Mouse (Mus musculus): ENCODE data around the gene Nt5m. TPM values are rescaled to one million over a fixed set of nuclear protein-coding genes. Genes with fewer than 3 reads are reported as not detected.
"Not testable (repeated sequence)": the region's sequence is repeated elsewhere in the genome, so short reads cannot be mapped to it uniquely, and the experiment has no call there.

Gene Nt5m
- polyA plus RNA-seq, 1 experiment from 2014 or later = 35.2 TPM

GRCm38 (mm10) chr11:59813276-59813675, 26.0 kb upstream of the Nt5m start:
- 63% methylated on average over 3 of the region's 3 CpGs for WGBS
- Histone ChIP-seq H3K27ac (ENCODE audit: low read depth) (no peak overlapping the region), H3K27me3 (ENCODE audit: insufficient read depth, low read length) (no peaks in the 10 kb centered on the region), H3K4me1 (ENCODE audit: insufficient read depth) (peaks cover 7% of the 10 kb centered on the region; the same call in 1 of the 2 replicates), H3K9me3 (ENCODE audit: low read depth, low read length) (no peaks in the 10 kb centered on the region), H3K4me2 (no peak overlapping the region), H3K9ac (no peak overlapping the region), H3K36me3 (ENCODE audit: insufficient read depth) (peaks cover 26% of the 10 kb centered on the region), H3K4me3 (ENCODE audit: low read depth, low read length) (no peak overlapping the region)
- ATAC-seq (ENCODE audit: insufficient read depth) (no peak), DNase-seq (no peak)
- no peak for TF ChIP-seq CTCF (IDR thresholded peaks at IDR 0.05; ENCODE audit: low read depth)

GRCm38 (mm10) chr11:59814311-59814710, 24.9 kb upstream of the Nt5m start:
- no peaks in the 10 kb centered on the region for H3K9me3 ChIP-seq (ENCODE audit: low read depth, low read length)
- ATAC-seq (ENCODE audit: insufficient read depth) = no peak
- H3K4me3 ChIP-seq (ENCODE audit: low read depth, low read length) = no peak overlapping the region
- H3K27ac ChIP-seq (ENCODE audit: low read depth) = no peak overlapping the region
- no peaks in the 10 kb centered on the region for H3K4me1 ChIP-seq (ENCODE audit: insufficient read depth)
- no peak for DNase-seq
- peaks cover 36% of the 10 kb centered on the region for H3K36me3 ChIP-seq (ENCODE audit: insufficient read depth)
- no peak overlapping the region for H3K4me2 ChIP-seq
- H3K27me3 ChIP-seq (ENCODE audit: insufficient read depth, low read length) = no peaks in the 10 kb centered on the region
- 91% methylated on average over 1 of the region's 1 CpGs for WGBS
- H3K9ac ChIP-seq = no peak overlapping the region
- no peak for TF ChIP-seq CTCF (IDR thresholded peaks at IDR 0.05; ENCODE audit: low read depth)

- ATAC-seq (ENCODE audit: insufficient read depth) = no peak
- WGBS = 84% methylated on average over 6 of the region's 6 CpGs
- Histone ChIP-seq H3K9ac (no peak overlapping the region), H3K27ac (ENCODE audit: low read depth) (no peak overlapping the region), H3K4me1 (ENCODE audit: insufficient read depth) (no peaks in the 10 kb centered on the region), H3K27me3 (ENCODE audit: insufficient read depth, low read length) (no peaks in the 10 kb centered on the region), H3K4me3 (ENCODE audit: low read depth, low read length) (no peak overlapping the region), H3K4me2 (no peak overlapping the region), H3K36me3 (ENCODE audit: insufficient read depth) (peaks cover 43% of the 10 kb centered on the region), H3K9me3 (ENCODE audit: low read depth, low read length) (no peaks in the 10 kb centered on the region)
- DNase-seq = no peak
- no peak for TF ChIP-seq CTCF (IDR thresholded peaks at IDR 0.05; ENCODE audit: low read depth)
These were observed 24.3 kb upstream of the Nt5m start for GRCm38 (mm10) chr11:59814936-59815335.

- H3K9me3 ChIP-seq (ENCODE audit: low read depth, low read length) = no peaks in the 10 kb centered on the region
- H3K4me3 ChIP-seq (ENCODE audit: low read depth, low read length) = no peak overlapping the region
- TF ChIP-seq CTCF (IDR thresholded peaks at IDR 0.05; ENCODE audit: low read depth) = no peak
- no peaks in the 10 kb centered on the region for H3K4me1 ChIP-seq (ENCODE audit: insufficient read depth)
- no peak overlapping the region for H3K4me2 ChIP-seq
- WGBS = 81% methylated on average over 6 of the region's 6 CpGs
- no peaks in the 10 kb centered on the region for H3K27me3 ChIP-seq (ENCODE audit: insufficient read depth, low read length)
- H3K9ac ChIP-seq = no peak overlapping the region
- H3K36me3 ChIP-seq (ENCODE audit: insufficient read depth) = peaks cover 49% of the 10 kb centered on the region
- H3K27ac ChIP-seq (ENCODE audit: low read depth) = no peak overlapping the region
- ATAC-seq (ENCODE audit: insufficient read depth) (no peak), DNase-seq (no peak)
These were observed 23.7 kb upstream of the Nt5m start for GRCm38 (mm10) chr11:59815482-59816065.

- Histone ChIP-seq H3K4me2 (no peak overlapping the region), H3K27me3 (ENCODE audit: insufficient read depth, low read length) (no peaks in the 10 kb centered on the region), H3K9ac (no peak overlapping the region), H3K36me3 (ENCODE audit: insufficient read depth) (peaks cover 72% of the 10 kb centered on the region), H3K4me1 (ENCODE audit: insufficient read depth) (no peaks in the 10 kb centered on the region), H3K9me3 (ENCODE audit: low read depth, low read length) (no peaks in the 10 kb centered on the region), H3K27ac (ENCODE audit: low read depth) (no peak overlapping the region), H3K4me3 (ENCODE audit: low read depth, low read length) (no peak overlapping the region)
- WGBS = 97% methylated on average over 3 of the region's 3 CpGs
- ATAC-seq (ENCODE audit: insufficient read depth) (no peak), DNase-seq (no peak)
- TF ChIP-seq CTCF (IDR thresholded peaks at IDR 0.05; ENCODE audit: low read depth) = no peak
These were observed 21.3 kb upstream of the Nt5m start for GRCm38 (mm10) chr11:59817916-59818315.

GRCm38 (mm10) chr11:59821625-59822024, 17.6 kb upstream of the Nt5m start:
- no peak overlapping the region for H3K4me3 ChIP-seq (ENCODE audit: low read depth, low read length)
- no peak overlapping the region for H3K4me2 ChIP-seq

GRCm38 (mm10) chr11:59837789-59838188, 1.5 kb upstream of the Nt5m start:
- peaks cover 42% of the 10 kb centered on the region for H3K36me3 ChIP-seq (ENCODE audit: insufficient read depth)
- not testable (repeated sequence) for H3K9ac ChIP-seq; H3K27ac ChIP-seq (ENCODE audit: low read depth); H3K9me3 ChIP-seq (ENCODE audit: low read depth, low read length); H3K27me3 ChIP-seq (ENCODE audit: insufficient read depth, low read length); ATAC-seq (ENCODE audit: insufficient read depth); DNase-seq; H3K4me1 ChIP-seq (ENCODE audit: insufficient read depth)
- WGBS = no CpG with 5 or more reads among the region's 1 CpGs
- H3K4me2 ChIP-seq = peak overlapping the region; percentile 70
- H3K4me3 ChIP-seq (ENCODE audit: low read depth, low read length) = peak overlapping the region; percentile 98

More at GRCm38 (mm10) chr11:59821625-59822024, 17.6 kb upstream of the Nt5m start:
- Histone ChIP-seq H3K9ac (no peak overlapping the region), H3K27ac (ENCODE audit: low read depth) (no peak overlapping the region), H3K36me3 (ENCODE audit: insufficient read depth) (peaks cover 99% of the 10 kb centered on the region), H3K9me3 (ENCODE audit: low read depth, low read length) (no peaks in the 10 kb centered on the region), H3K4me1 (ENCODE audit: insufficient read depth) (no peaks in the 10 kb centered on the region), H3K27me3 (ENCODE audit: insufficient read depth, low read length) (no peaks in the 10 kb centered on the region)
- WGBS = 85% methylated on average over 3 of the region's 3 CpGs
- ATAC-seq (ENCODE audit: insufficient read depth) = no peak
- no peak for TF ChIP-seq CTCF (IDR thresholded peaks at IDR 0.05; ENCODE audit: low read depth)
- no peak for DNase-seq
